Mouse (Mus musculus): ENCODE measurements around the gene Atp13a3. TPM values are rescaled to one million over a fixed set of nuclear protein-coding genes. Genes with fewer than 3 reads are reported as not detected.

Atp13a3 gene
- total and polyA plus RNA-seq, 2 experiments from 2014 or later: 6.1 to 35.0 TPM

- 91% methylated on average over 5 of the region's 5 CpGs for WGBS
- ATAC-seq (no peak), DNase-seq (no peak)
- H3K27me3 ChIP-seq (ENCODE audit: insufficient read depth, low read length): no peaks in the 10 kb centered on the region
- H3K4me3 ChIP-seq (ENCODE audit: low read depth, low read length): no peak overlapping the region
- H3K9ac ChIP-seq: no peak overlapping the region
- H3K27ac ChIP-seq (ENCODE audit: low read depth, low read length): no peak overlapping the region
- H3K36me3 ChIP-seq (ENCODE audit: insufficient read depth): no peaks in the 10 kb centered on the region
- H3K9me3 ChIP-seq (ENCODE audit: low read length): no peaks in the 10 kb centered on the region
- H3K4me2 ChIP-seq (ENCODE audit: low read depth): no peak overlapping the region
- peaks cover 13% of the 10 kb centered on the region; the same call in 1 of the 2 replicates for H3K4me1 ChIP-seq (ENCODE audit: insufficient read depth)
- no peak for TF ChIP-seq CTCF (IDR thresholded peaks at IDR 0.05; ENCODE audit: low read depth)
Measured at GRCm38 (mm10) chr16:30390650-30391340, 15.0 kb downstream of the Atp13a3 start.

DNA sequence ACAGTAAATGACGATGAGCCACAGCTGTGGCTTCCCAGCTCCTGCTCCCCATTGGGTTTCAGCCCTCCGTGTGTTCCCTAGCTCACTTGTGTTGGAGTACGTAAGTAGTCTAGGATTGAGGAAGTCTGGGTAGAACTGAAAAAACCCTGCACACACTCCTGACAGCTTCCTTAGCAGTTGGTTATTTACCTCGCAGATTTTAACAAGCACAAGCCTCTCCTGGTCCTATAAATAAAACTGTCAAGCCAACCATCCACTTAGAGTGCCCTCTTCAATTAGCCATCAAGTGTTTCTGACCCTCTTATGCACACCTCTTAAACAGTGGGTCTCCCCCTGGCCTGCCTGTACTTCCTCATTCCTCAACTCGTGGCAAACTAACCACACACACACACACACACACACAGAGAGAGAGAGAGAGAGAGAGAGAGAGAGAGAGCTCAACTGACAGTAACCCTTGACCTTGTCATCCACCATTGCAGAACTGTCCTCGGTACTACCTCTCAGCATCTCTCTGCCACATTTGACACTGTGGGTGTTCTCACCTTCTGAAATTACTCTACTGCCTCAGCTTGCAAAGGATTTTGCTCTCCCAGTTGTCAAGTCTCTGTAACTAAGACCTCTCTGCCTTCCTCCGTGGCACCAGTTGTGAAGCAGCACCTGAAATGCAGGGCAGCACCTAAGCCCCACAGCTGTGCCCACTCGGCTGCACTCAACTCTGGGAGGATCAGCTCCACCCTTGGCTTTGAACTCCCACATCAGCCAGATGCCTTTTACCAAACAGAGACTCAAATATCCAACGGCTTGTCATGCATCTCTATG is 15.7 kb downstream of the Atp13a3 start:
- ATAC-seq: no peak
- no peak for DNase-seq
- Histone ChIP-seq H3K27me3 (ENCODE audit: insufficient read depth, low read length) (no peaks in the 10 kb centered on the region), H3K9me3 (ENCODE audit: low read length) (no peaks in the 10 kb centered on the region), H3K27ac (ENCODE audit: low read depth, low read length) (peak overlapping the region; percentile 86), H3K4me1 (ENCODE audit: insufficient read depth) (peaks cover 13% of the 10 kb centered on the region; the same call in 1 of the 2 replicates), H3K9ac (peak overlapping the region; percentile 72; the same call in 1 of the 2 replicates), H3K36me3 (ENCODE audit: insufficient read depth) (no peaks in the 10 kb centered on the region), H3K4me2 (ENCODE audit: low read depth) (peak overlapping the region; percentile 91), H3K4me3 (ENCODE audit: low read depth, low read length) (peak overlapping the region; percentile 69; the same call in 1 of the 2 replicates)
- WGBS: 74% methylated on average over 9 of the region's 9 CpGs
- no peak for TF ChIP-seq CTCF (IDR thresholded peaks at IDR 0.05; ENCODE audit: low read depth)

DNA sequence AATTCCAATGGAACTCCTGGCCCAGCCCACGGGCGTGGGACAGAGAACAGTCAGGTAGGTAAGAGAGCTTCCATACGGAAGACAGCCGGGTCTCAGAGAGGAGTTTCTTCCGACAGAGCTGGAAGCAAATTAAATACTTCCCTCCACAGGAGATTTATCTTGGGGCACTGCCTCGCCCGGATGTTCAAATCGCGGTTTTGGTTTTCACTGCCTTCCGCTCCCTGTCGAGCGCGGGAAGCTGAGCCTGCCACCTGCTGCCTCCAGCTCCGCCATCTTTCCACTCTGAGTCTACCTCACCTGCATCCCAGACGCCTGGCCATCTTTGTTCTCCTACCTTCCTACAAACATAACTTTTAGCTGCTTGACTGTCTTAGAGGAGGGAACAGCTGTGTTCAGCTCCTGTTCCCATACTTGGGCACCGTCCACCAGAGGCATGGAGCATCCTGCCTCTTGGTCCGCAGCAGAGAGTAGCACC is 16.5 kb downstream of the Atp13a3 start:
- no peak for TF ChIP-seq CTCF (IDR thresholded peaks at IDR 0.05; ENCODE audit: low read depth)
- ATAC-seq (peak; percentile 42), DNase-seq (no peak)

DNA sequence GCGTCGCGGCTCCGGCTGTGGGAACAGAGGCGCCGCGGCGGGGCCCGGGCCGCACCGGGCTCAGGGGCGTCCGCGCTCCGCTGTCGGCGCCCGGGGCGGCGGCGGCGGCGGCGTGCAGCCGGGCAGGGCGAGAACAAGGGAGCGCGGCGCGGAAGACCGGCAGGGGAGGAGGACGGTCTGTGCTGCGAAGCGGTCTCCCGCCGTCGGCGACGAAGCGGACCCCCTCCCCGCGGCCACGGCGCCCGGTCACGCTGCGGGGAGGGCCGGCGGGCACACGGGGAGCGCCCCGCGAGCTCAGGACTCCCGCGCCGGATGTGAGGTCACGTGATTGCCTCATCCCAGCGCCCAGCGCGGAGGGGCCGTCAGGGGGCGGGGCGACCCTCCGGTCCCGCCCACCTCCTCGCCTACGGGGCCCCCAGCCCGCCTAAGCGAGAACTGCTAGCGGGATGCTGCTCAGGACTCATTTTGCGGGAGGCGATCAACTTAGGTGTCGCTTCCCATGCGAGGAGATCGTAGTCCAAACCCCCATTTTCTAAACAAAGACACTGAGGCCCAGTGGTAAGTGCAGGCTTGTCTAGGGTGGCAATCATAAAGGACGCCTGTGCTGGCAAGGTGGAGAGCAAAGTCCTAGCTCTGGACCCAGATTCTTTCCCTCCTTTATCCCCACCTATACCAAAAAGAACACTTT is 17.1 kb downstream of the Atp13a3 start:
- WGBS: under 1% methylated on average over 56 of the region's 76 CpGs
- H3K4me2 ChIP-seq (ENCODE audit: low read depth): peak overlapping the region; percentile 91

More for the DNA sequence above, 16.5 kb downstream of the Atp13a3 start:
- H3K4me3 ChIP-seq (ENCODE audit: low read depth, low read length): peak overlapping the region; percentile 69
- peak overlapping the region; percentile 72 for H3K9ac ChIP-seq
- H3K27ac ChIP-seq (ENCODE audit: low read depth, low read length): peak overlapping the region; percentile 86
- H3K9me3 ChIP-seq (ENCODE audit: low read length): no peaks in the 10 kb centered on the region
- no peaks in the 10 kb centered on the region for H3K36me3 ChIP-seq (ENCODE audit: insufficient read depth)
- H3K4me2 ChIP-seq (ENCODE audit: low read depth): peak overlapping the region; percentile 91
- 3% methylated on average over 17 of the region's 17 CpGs for WGBS
- H3K27me3 ChIP-seq (ENCODE audit: insufficient read depth, low read length): no peaks in the 10 kb centered on the region
- H3K4me1 ChIP-seq (ENCODE audit: insufficient read depth): peaks cover 13% of the 10 kb centered on the region; the same call in 1 of the 2 replicates

DNA sequence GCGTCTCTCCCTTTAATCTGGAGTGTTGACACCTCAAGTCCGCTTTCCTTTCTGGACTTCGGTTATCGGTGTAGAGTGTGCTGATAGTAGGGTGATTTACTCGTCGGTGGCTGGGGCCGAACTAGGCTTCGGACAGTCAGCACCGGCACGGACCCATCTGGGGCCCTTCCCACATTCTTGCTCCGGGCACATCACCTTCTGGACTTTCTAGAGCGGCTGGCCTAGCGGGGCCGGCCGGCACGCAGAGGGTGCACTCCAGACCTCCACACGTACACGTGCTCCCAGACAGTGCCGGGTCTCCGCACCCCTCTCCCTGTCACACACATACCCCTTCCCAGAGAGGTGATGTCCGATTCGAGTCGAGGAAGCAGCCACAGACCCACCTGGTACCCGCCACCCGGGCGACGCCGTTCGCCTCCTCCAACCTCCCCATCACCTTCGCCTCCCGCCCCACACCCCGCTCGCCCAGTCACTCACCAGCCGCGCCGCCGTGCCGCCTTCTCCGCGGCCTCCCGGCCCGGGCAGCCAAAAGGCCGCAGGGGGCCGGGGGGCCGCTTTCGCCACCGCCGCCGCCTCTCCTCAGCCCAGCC is 17.8 kb downstream of the Atp13a3 start:
- under 1% methylated on average over 48 of the region's 49 CpGs for WGBS
- Histone ChIP-seq H3K27ac (ENCODE audit: low read depth, low read length) (peak overlapping the region; percentile 86), H3K27me3 (ENCODE audit: insufficient read depth, low read length) (no peaks in the 10 kb centered on the region), H3K9ac (peak overlapping the region; percentile 72), H3K4me1 (ENCODE audit: insufficient read depth) (peaks cover 13% of the 10 kb centered on the region; the same call in 1 of the 2 replicates), H3K4me2 (ENCODE audit: low read depth) (peak overlapping the region; percentile 91), H3K9me3 (ENCODE audit: low read length) (no peaks in the 10 kb centered on the region), H3K36me3 (ENCODE audit: insufficient read depth) (peaks cover 3% of the 10 kb centered on the region; the same call in 1 of the 2 replicates), H3K4me3 (ENCODE audit: low read depth, low read length) (peak overlapping the region; percentile 69)
- peak; percentile 30 for DNase-seq
- ATAC-seq: peak; percentile 36
- TF ChIP-seq CTCF (IDR thresholded peaks at IDR 0.05; ENCODE audit: low read depth): no peak

More for the DNA sequence above, 17.1 kb downstream of the Atp13a3 start:
- Histone ChIP-seq H3K36me3 (ENCODE audit: insufficient read depth) (no peaks in the 10 kb centered on the region), H3K9ac (peak overlapping the region; percentile 72), H3K27ac (ENCODE audit: low read depth, low read length) (peak overlapping the region; percentile 86), H3K4me1 (ENCODE audit: insufficient read depth) (peaks cover 13% of the 10 kb centered on the region; the same call in 1 of the 2 replicates), H3K27me3 (ENCODE audit: insufficient read depth, low read length) (no peaks in the 10 kb centered on the region), H3K4me3 (ENCODE audit: low read depth, low read length) (peak overlapping the region; percentile 69), H3K9me3 (ENCODE audit: low read length) (no peaks in the 10 kb centered on the region)
- ATAC-seq (peak; percentile 95), DNase-seq (peak; percentile 95)
- no peak; the same call in 1 of the 2 replicates for TF ChIP-seq CTCF (IDR thresholded peaks at IDR 0.05; ENCODE audit: low read depth)

DNA sequence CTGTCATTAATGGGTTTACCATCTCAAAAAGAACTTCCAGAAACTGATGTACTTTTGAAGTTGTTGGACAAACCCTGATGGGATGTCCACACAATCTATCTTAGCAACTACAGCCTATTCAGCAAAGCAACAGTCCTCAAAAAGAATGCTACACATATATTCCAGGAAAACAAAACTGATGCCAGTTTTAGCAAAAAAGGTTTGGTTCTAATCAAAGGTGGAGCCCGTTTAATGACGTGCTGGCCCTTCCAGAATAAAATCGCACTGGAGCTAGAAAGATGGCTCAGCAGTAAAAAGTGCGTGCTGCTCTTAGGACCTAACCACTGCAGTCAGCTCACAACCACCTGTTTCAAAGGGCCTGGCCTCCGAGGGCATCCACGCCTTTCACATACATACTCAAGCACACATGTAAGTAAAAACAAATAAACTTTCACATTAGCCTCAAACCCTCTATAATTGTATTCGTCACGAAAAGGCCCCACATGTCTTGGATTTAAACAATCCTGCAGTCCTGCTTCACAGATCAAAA is 18.8 kb downstream of the Atp13a3 start:
- H3K27ac ChIP-seq (ENCODE audit: low read depth, low read length): no peak overlapping the region
- peak overlapping the region; percentile 91 for H3K4me2 ChIP-seq (ENCODE audit: low read depth)
- WGBS: 61% methylated on average over 8 of the region's 8 CpGs
- H3K9me3 ChIP-seq (ENCODE audit: low read length): no peaks in the 10 kb centered on the region
- ATAC-seq: no peak
- H3K4me3 ChIP-seq (ENCODE audit: low read depth, low read length): peak overlapping the region; percentile 69
- no peaks in the 10 kb centered on the region for H3K27me3 ChIP-seq (ENCODE audit: insufficient read depth, low read length)
- H3K4me1 ChIP-seq (ENCODE audit: insufficient read depth): peaks cover 13% of the 10 kb centered on the region; the same call in 1 of the 2 replicates
- DNase-seq: no peak
- H3K36me3 ChIP-seq (ENCODE audit: insufficient read depth): peaks cover 7% of the 10 kb centered on the region; the same call in 1 of the 2 replicates
- TF ChIP-seq CTCF (IDR thresholded peaks at IDR 0.05; ENCODE audit: low read depth): no peak
- H3K9ac ChIP-seq: peak overlapping the region; percentile 72; the same call in 1 of the 2 replicates

Measured in forebrain, postnatal 0 days (tissue).